Mouse (Mus musculus) liver, embryonic 14.5 days (tissue): ENCODE measurements at regions not wholly inside any gene's neighbourhood (a gene's known extent, or its start where the extent isn't known, plus 50 kb on each side); places are given as distances from the start of the nearest gene placed in this dataset.

ENCODE experiments used
- CTCF ChIP-seq: IDR thresholded peaks from 2 replicates; pipeline ENCODE4 v1.5.1; 2016; ENCODE audit warnings: antibody characterized with exemption, low read depth, control low read depth
- EP300 ChIP-seq: IDR thresholded peaks from 2 replicates; pipeline ENCODE4 v1.6.1; 2016; ENCODE audit warnings: antibody characterized with exemption, low read depth

DNA sequence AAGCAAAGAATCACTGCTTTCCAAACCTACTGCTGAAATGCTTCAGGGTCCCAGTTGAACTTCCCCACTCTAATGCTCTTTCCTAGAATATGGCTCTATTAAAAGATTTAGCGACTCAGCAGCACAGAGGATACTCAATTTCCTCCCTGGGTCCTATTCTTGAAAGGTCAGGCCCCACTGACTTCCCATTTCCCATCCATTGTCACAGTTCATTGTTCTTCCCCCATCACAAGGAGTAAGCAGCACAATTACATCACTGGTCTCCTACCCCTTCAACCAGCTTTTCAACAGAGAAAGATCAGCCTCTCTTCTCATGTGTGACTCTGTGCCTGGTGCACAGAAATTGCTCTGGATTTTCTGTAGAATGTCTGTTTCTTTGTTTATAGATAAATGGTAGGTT, 344.5 kb downstream of the Gsdmc2 start:
- TF ChIP-seq EP300: no peak
- TF ChIP-seq CTCF: no peak
